Mouse (Mus musculus) liver, adult 2 months (tissue): ENCODE measurements around the gene Fam166a. TPM values are rescaled to one million over a fixed set of nuclear protein-coding genes. Genes with fewer than 3 reads are reported as not detected.

ENCODE experiments used
- DNase-seq: peaks from one replicate; pipeline ENCODE4 v3.0.0-alpha.2; 2011; ENCODE audit warnings: low read depth, low spot score; ENCODE audit errors: extremely low read depth
- H3K27ac ChIP-seq: fragments of 200-500 bp; replicated peaks from 2 replicates; pipeline ENCODE4 v1.5.1; 2012; ENCODE audit warnings: low read depth, mild to moderate bottlenecking, control low read depth, inconsistent platforms, low read length; ENCODE audit not compliant: insufficient read depth
- H3K27me3 ChIP-seq: fragments of 200-500 bp; 2 replicates; pipeline ENCODE4 v1.6.1; 2012; ENCODE audit warnings: mild to moderate bottlenecking, moderate library complexity, low read length, inconsistent platforms; ENCODE audit not compliant: control insufficient read depth, insufficient read depth
- H3K36me3 ChIP-seq: fragments of 200-500 bp; 2 replicates; pipeline ENCODE4 v1.6.1; 2012; ENCODE audit warnings: low read length, inconsistent platforms; ENCODE audit not compliant: control insufficient read depth, insufficient read depth
- H3K4me1 ChIP-seq: fragments of 200-500 bp; 2 replicates; pipeline ENCODE4 v1.6.1; 2011; ENCODE audit warnings: low read length; ENCODE audit not compliant: control insufficient read depth, insufficient read depth
- H3K4me3 ChIP-seq: fragments of 200-500 bp; 2 replicates; pipeline ENCODE4 v1.5.1; 2011; ENCODE audit warnings: low read depth, mild to moderate bottlenecking, control low read depth, low read length, moderate library complexity; ENCODE audit not compliant: insufficient read depth
- H3K79me2 ChIP-seq: fragments of 200-500 bp; 2 replicates; pipeline ENCODE4 v1.6.1; 2012; ENCODE audit warnings: inconsistent platforms, mild to moderate bottlenecking, low read length, moderate library complexity; ENCODE audit not compliant: control insufficient read depth, insufficient read depth
- H3K9ac ChIP-seq: fragments of 200-500 bp; 2 replicates; pipeline ENCODE4 v1.6.1; 2012; ENCODE audit warnings: low read depth, mild to moderate bottlenecking, control low read depth, inconsistent platforms, low read length
- CTCF ChIP-seq: fragments of 200-500 bp; IDR thresholded peaks from 2 replicates; pipeline ENCODE4 v1.5.1; 2011; ENCODE audit warnings: low read depth, low read length, control low read depth
- POLR2A ChIP-seq: fragments of 200-500 bp; IDR thresholded peaks from 2 replicates; pipeline ENCODE4 v1.6.1; 2011; ENCODE audit warnings: low read length, control low read depth; ENCODE audit not compliant: insufficient read depth; ENCODE audit errors: extremely low read depth
- WGBS: fragments of 180-500 bp; shearing (Covaris S2); methylation state at CpG from one replicate; pipeline ENCODE4 v1.1.7; 2018; 5-methylcytosine and 5-hydroxymethylcytosine counted together
- polyA plus RNA-seq: library from polyadenylated mRNA; depleted of rRNA; stranded (reverse); fragments of >200 nt; gene quantifications from 2 replicates; pipeline ENCODE4 v1.2.3, GENCODE M21; 2012
- total RNA-seq: library from RNA; depleted of rRNA; stranded (reverse); fragments of >200 nt; gene quantifications from 2 replicates; pipeline ENCODE4 v1.2.3, GENCODE M21; 2014

The Fam166a gene
- total and polyA plus RNA-seq, 2 experiments: 0.07 TPM; not detected in 1

GRCm38 (mm10) chr2:25233421-25233820, 14.9 kb downstream of the Fam166a start:
- H3K27ac ChIP-seq: no peak overlapping the region
- no peaks in the 10 kb centered on the region for H3K79me2 ChIP-seq
- no peak overlapping the region for H3K4me3 ChIP-seq
- 73% methylated on average over 4 of the region's 4 CpGs for WGBS
- H3K36me3 ChIP-seq: no peaks in the 10 kb centered on the region
- H3K27me3 ChIP-seq: no peaks in the 10 kb centered on the region
- no peak for DNase-seq
- TF ChIP-seq CTCF (no peak), POLR2A (no peak)
- no peaks in the 10 kb centered on the region for H3K4me1 ChIP-seq
- H3K9ac ChIP-seq: no peak overlapping the region

GRCm38 (mm10) chr2:25234050-25234449, 15.5 kb downstream of the Fam166a start, which contains the start of gene Slc34a3:
Slc34a3 (minus strand) TSS chr2:25234364.
- H3K9ac ChIP-seq: no peak within 1 kb of the TSS
- no peak for TF ChIP-seq CTCF
- H3K4me1 ChIP-seq: no peaks in the 10 kb centered on the region
- H3K36me3 ChIP-seq: no peaks in the 10 kb centered on the region
- no peaks in the 10 kb centered on the region for H3K79me2 ChIP-seq
- no peaks in the 10 kb centered on the region for H3K27me3 ChIP-seq
- DNase-seq: no peak
- H3K27ac ChIP-seq: no peak within 1 kb of the TSS
- 76% methylated on average over 3 of the region's 3 CpGs for WGBS
- no peak within 1 kb of the TSS for H3K4me3 ChIP-seq

DNA sequence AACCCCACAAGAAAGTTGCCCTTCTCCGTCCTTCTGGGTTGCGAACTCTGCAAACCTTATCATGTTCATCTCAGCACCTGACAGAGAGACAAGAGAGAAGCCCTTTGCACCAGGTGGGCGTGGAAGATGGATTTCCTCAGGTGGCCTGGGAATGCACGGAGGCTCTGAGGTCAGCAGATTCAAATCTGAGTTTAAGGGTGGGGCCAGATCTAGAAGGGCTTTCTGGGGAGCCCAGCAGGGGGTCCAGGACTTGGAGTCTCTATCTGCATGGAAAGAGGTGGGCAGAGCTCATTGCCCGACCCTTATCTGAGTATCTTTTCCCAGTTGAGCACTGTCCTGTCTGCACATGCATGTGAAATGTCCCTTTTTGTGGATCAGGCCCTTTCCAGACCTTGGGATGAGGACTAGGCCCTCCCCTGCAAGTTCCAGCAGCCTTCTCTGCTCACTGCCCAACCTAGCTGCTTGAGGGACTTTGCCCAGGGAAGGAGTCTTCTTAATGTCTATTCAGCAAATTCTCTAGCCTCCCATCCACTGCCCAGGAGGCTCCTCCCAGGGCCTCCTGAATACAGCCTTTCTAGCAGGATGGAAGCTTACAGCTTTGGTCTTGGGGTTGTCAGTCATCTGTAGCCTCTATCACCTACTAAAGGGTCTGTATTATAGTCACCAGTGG, 16.1 kb downstream of the Fam166a start:
- no peak for DNase-seq
- WGBS: 61% methylated on average over 5 of the region's 5 CpGs
- TF ChIP-seq POLR2A: no peak
- TF ChIP-seq CTCF: no peak
- no peaks in the 10 kb centered on the region for H3K4me1 ChIP-seq
- H3K4me3 ChIP-seq: no peak overlapping the region
- no peak overlapping the region for H3K27ac ChIP-seq
- H3K36me3 ChIP-seq: no peaks in the 10 kb centered on the region
- no peaks in the 10 kb centered on the region for H3K79me2 ChIP-seq
- H3K9ac ChIP-seq: no peak overlapping the region
- no peaks in the 10 kb centered on the region for H3K27me3 ChIP-seq

GRCm38 (mm10) chr2:25236614-25237013, 18.1 kb downstream of the Fam166a start, which contains the start of gene Rnf224:
Rnf224 (minus strand) TSS chr2:25236787.
- Histone ChIP-seq H3K9ac (no peak within 1 kb of the TSS), H3K4me3 (no peak within 1 kb of the TSS), H3K4me1 (peaks cover 4% of the 10 kb centered on the region; the same call in 1 of the 2 replicates), H3K27ac (no peak within 1 kb of the TSS), H3K79me2 (no peaks in the 10 kb centered on the region), H3K36me3 (no peaks in the 10 kb centered on the region), H3K27me3 (0 out of 2 replicates have a peak, but pooled peaks cover 4% of the 10 kb centered on the region)
- TF ChIP-seq POLR2A: no peak
- no peak for TF ChIP-seq CTCF
- no peak for DNase-seq
- WGBS: 39% methylated on average over 8 of the region's 8 CpGs

DNA sequence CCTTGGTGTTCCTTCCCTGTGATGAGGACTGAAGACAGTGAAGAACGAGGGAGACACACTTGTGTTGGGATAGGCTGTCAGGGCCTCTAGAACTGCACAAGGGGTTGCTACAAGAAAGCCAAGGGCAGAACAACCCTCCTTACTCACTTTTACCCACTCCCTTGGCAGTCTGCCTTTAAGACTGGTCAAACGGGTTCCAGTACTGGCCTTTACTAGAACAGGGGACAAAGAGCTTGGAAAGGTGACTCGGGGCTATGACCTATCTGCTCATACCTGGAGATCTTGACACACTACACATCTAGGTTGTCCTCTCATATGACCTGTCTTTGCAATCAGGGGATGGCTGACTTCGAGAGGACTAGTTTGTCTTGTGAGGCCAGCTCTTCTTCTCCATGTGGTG, 19.0 kb downstream of the Fam166a start:
- H3K36me3 ChIP-seq: no peaks in the 10 kb centered on the region
- H3K79me2 ChIP-seq: no peaks in the 10 kb centered on the region
- no peak overlapping the region for H3K9ac ChIP-seq
- DNase-seq: no peak
- H3K27ac ChIP-seq: no peak overlapping the region
- TF ChIP-seq POLR2A: no peak
- no peak overlapping the region for H3K4me3 ChIP-seq
- 58% methylated on average over 4 of the region's 4 CpGs for WGBS
- H3K4me1 ChIP-seq: peaks cover 4% of the 10 kb centered on the region; the same call in 1 of the 2 replicates
- 0 out of 2 replicates have a peak, but pooled peaks cover 7% of the 10 kb centered on the region for H3K27me3 ChIP-seq

DNA sequence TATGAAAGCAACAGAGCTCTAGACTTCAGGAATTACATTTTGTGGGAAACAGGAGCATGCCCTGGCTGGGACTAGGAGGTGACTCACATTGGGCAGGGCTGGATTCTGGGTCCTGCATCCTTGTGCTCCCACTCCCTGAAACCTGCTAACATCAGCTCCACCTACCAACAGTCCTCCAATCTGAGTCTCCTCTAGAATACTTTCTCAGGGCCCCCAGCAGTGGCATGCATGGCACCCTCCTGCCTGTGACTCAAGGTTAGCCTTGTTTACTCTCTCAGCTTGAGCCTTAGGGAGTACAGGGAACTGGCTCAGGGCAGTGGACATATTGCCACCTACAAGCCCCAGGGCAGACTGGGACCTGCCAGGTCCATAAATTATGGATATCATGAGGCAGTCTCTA, 19.6 kb downstream of the Fam166a start:
- no peak for DNase-seq
- no peak overlapping the region for H3K4me3 ChIP-seq
- TF ChIP-seq CTCF: no peak
- no peak for TF ChIP-seq POLR2A
- no peaks in the 10 kb centered on the region for H3K79me2 ChIP-seq
- H3K36me3 ChIP-seq: no peaks in the 10 kb centered on the region
- 0 out of 2 replicates have a peak, but pooled peaks cover 7% of the 10 kb centered on the region for H3K27me3 ChIP-seq
- no peak overlapping the region for H3K27ac ChIP-seq
- H3K9ac ChIP-seq: no peak overlapping the region
- H3K4me1 ChIP-seq: peaks cover 4% of the 10 kb centered on the region; the same call in 1 of the 2 replicates
